Mouse (Mus musculus): ENCODE results near the gene Trim7. TPM values are rescaled to one million over a fixed set of nuclear protein-coding genes. Genes with fewer than 3 reads are reported as not detected.
"Not testable (repeated sequence)": the region's sequence is repeated elsewhere in the genome, so short reads cannot be mapped to it uniquely, and the experiment has no call there.

Trim7 gene
- total and polyA plus RNA-seq, 3 experiments: 18.2 to 27.9 (median 18.4) TPM

DNA sequence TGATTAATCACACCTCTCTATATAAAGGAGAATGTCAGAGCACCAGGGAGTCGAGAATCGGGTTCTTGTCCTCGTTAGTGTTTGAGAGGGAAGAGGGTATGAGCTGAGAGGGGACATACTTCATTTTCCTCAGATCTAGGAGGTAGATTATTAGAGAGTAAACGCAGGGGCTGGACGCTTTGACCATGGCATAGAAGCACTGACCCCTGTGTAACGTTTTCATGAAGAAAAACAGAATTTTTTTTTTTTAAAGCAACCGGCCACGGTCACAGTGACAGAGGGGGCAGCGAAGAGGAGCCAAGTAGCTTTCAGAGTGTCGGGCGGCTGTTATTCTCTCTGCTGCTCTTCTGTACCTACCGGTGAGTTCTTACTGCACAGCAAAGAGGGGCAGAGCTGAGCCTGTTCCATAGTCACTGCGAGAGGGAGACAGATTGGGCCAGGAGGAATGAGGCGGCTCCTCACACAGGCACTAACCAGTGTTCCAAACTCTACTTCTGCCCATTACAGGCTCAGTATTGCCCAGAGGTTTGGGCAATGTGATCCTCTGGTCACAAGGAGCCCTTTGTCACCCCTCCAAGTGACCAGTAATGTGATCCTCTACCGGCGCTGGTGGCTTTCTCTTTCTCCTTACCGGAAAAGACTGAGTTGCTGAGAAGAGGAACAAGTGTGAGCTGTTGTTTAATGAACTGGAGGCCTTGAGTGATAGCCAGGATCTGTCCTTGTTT is 46.0 kb downstream of the Trim7 start:
- intact Hi-C loops (cut with DNase I): loop anchor here (2.0 to 10.0 kb wide), 7 partner anchors 15 to 663 kb away; partner anchors contain the start of genes Btnl9 and Zfp62
- WGBS: under 1% methylated on average over 17 of the region's 17 CpGs
- H3K79me2 ChIP-seq (replicated peaks; ENCODE audit: control insufficient read depth, insufficient read depth, low read length): peaks cover 3% of the 10 kb centered on the region
- H3K27ac ChIP-seq: peak overlapping the region; percentile 96
- H3K4me1 ChIP-seq (ENCODE audit: control insufficient read depth, insufficient read depth, low read length): peaks cover 6% of the 10 kb centered on the region
- H3K4me3 ChIP-seq: peak overlapping the region; percentile 77
- peak; percentile 62 for TF ChIP-seq POLR2A (IDR thresholded peaks at IDR 0.05; ENCODE audit: insufficient read depth, low read depth, low read length)
- no peak for TF ChIP-seq EP300 (IDR thresholded peaks at IDR 0.05; ENCODE audit: insufficient read depth, low read depth, low read length)
- peak; percentile 73 to 74 for DNase-seq
- peaks cover 18% of the 10 kb centered on the region for H3K36me3 ChIP-seq (ENCODE audit: control insufficient read depth, insufficient read depth, low read length)
- no peaks in the 10 kb centered on the region for H3K27me3 ChIP-seq (ENCODE audit: control insufficient read depth, insufficient read depth, low read length)
- peak overlapping the region; percentile 84 for H3K9ac ChIP-seq (ENCODE audit: low read depth, low read length)

DNA sequence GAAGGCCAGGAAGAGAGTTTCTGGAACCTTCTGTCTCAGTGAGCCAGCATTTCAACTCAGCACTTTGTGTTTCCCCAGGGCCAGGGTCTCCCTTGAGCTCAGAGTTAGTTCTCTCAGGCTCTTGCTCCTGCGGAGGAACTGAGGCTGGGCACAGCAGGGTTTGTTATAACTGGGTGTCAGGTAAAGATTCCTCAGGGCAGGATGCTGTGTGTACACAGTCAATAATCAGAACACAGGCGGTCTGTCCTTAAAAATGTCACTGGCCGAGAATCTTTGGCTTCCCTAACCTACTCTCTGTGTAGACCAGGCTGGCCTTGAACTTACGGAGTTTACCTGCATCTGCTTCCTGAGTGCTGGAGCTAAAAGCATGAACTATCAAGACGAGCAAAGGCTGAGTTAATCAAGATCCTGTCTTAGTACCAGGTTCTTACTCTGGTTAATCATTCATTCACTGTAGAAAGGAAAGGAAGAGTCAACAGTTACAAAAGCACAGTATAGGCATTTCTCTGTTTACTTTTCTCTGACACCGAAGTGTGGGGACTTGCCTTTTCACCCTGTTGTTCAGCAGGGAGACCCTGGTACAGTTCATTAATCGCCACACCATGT is 46.9 kb downstream of the Trim7 start:
- Histone ChIP-seq H3K36me3 (ENCODE audit: control insufficient read depth, insufficient read depth, low read length) (peaks cover 15% of the 10 kb centered on the region), H3K4me1 (ENCODE audit: control insufficient read depth, insufficient read depth, low read length) (peaks cover 6% of the 10 kb centered on the region), H3K27ac (peak overlapping the region; percentile 96), H3K4me3 (peak overlapping the region; percentile 77; the same call in 1 of the 2 replicates), H3K79me2 (replicated peaks; ENCODE audit: control insufficient read depth, insufficient read depth, low read length) (peaks cover 3% of the 10 kb centered on the region), H3K27me3 (ENCODE audit: control insufficient read depth, insufficient read depth, low read length) (no peaks in the 10 kb centered on the region), H3K9ac (ENCODE audit: low read depth, low read length) (peak overlapping the region; percentile 84)
- 74% methylated on average over 7 of the region's 7 CpGs for WGBS
- DNase-seq: peak in 1 of 2 experiments; percentile 31
- TF ChIP-seq POLR2A (IDR thresholded peaks at IDR 0.05; ENCODE audit: insufficient read depth, low read depth, low read length): no peak
- no peak for TF ChIP-seq CTCF (IDR thresholded peaks at IDR 0.05)
- no peak for TF ChIP-seq EP300 (IDR thresholded peaks at IDR 0.05; ENCODE audit: insufficient read depth, low read depth, low read length)
- intact Hi-C loops (cut with DNase I): loop anchor here (5.0 to 10.0 kb wide), 5 partner anchors 215 to 662 kb away; partner anchors contain the start of genes Btnl9 and Zfp62

DNA sequence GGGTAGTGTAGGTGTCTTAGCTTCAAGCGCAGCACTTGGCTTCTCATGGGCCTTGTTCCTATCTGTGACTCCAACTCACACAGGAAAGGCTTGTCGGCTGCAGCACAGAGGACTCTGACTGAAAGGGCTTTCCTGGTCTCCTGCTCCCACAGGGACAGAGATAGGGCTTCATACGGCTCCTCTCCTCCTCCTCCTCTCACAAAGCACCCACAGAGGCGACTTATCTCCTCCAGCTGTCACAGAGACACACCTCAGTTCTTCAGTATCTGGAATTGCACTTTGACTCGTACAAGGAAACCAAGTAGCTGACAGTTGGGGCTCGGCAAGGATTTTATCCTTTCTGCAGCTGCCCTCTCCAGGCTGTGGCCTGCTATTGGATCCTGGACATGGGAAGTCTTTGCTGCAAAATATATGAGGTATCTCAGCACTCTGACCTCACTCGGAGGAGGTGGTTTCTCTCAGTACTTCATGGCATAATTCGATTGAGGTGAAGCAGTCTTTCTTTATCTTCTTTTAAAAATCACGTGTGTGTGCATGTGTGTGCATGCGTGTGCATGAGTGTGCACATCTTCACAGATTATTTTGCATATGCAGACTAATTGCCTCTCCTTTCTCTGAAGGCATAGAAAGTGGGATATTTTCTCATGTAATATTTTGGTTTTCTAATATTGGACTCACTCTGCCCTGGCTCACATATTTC is 47.8 kb downstream of the Trim7 start:
- H3K79me2 ChIP-seq (replicated peaks; ENCODE audit: control insufficient read depth, insufficient read depth, low read length): peaks cover 3% of the 10 kb centered on the region
- no peaks in the 10 kb centered on the region for H3K27me3 ChIP-seq (ENCODE audit: control insufficient read depth, insufficient read depth, low read length)
- peak overlapping the region; percentile 11 for H3K27ac ChIP-seq
- peak overlapping the region; percentile 2; the same call in 1 of the 2 replicates for H3K9ac ChIP-seq (ENCODE audit: low read depth, low read length)
- TF ChIP-seq EP300 (IDR thresholded peaks at IDR 0.05; ENCODE audit: insufficient read depth, low read depth, low read length) (no peak), CTCF (IDR thresholded peaks at IDR 0.05) (no peak), POLR2A (IDR thresholded peaks at IDR 0.05; ENCODE audit: insufficient read depth, low read depth, low read length) (no peak)
- peaks cover 13% of the 10 kb centered on the region for H3K36me3 ChIP-seq (ENCODE audit: control insufficient read depth, insufficient read depth, low read length)
- intact Hi-C loops (cut with DNase I): loop anchor here (1.0 to 10.0 kb wide), 7 partner anchors 119 to 661 kb away; partner anchors contain the start of genes Btnl9, Gm12185 and Zfp62
- no peak for DNase-seq
- H3K4me3 ChIP-seq: no peak overlapping the region
- H3K4me1 ChIP-seq (ENCODE audit: control insufficient read depth, insufficient read depth, low read length): peaks cover 6% of the 10 kb centered on the region
- 49% methylated on average over 10 of the region's 10 CpGs for WGBS

DNA sequence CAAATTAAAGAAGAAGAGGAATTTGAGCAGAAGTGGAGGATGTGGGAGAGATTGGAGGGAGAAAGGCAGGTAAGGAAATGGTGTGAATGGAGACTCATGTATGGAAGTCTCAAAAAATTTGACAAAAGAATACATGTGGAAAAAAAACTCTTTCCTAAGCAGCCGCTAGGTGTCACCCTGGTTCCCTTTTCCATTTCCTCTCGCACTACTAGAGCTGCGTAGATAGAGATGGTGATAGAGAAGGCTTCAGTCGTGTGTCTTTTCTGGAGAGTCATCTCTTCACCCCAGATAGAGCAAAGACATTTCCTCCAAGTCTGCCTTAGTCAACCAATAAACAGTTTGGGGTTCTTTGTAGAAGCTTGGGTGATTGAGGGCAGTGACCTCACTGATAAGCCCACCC is 48.5 kb downstream of the Trim7 start:
- Histone ChIP-seq H3K27me3 (ENCODE audit: control insufficient read depth, insufficient read depth, low read length) (no peaks in the 10 kb centered on the region), H3K4me1 (ENCODE audit: control insufficient read depth, insufficient read depth, low read length) (peaks cover 6% of the 10 kb centered on the region), H3K36me3 (ENCODE audit: control insufficient read depth, insufficient read depth, low read length) (peaks cover 11% of the 10 kb centered on the region), H3K9ac (ENCODE audit: low read depth, low read length) (no peak overlapping the region), H3K79me2 (replicated peaks; ENCODE audit: control insufficient read depth, insufficient read depth, low read length) (peaks cover 3% of the 10 kb centered on the region), H3K4me3 (no peak overlapping the region), H3K27ac (no peak overlapping the region; the same call in 1 of the 2 replicates)
- peak; percentile 49 to 50 for DNase-seq
- WGBS: 0% methylated on average over 4 of the region's 4 CpGs
- TF ChIP-seq CTCF (IDR thresholded peaks at IDR 0.05) (peak; percentile 90), POLR2A (IDR thresholded peaks at IDR 0.05; ENCODE audit: insufficient read depth, low read depth, low read length) (no peak), EP300 (IDR thresholded peaks at IDR 0.05; ENCODE audit: insufficient read depth, low read depth, low read length) (0 out of 2 replicates have a peak, but pooled peaks have one; percentile 27)
- intact Hi-C loops (cut with DNase I): loop anchor here (1.0 to 10.0 kb wide), 7 partner anchors 118 to 660 kb away; partner anchors contain the start of genes Btnl9, Gm12185 and Zfp62

DNA sequence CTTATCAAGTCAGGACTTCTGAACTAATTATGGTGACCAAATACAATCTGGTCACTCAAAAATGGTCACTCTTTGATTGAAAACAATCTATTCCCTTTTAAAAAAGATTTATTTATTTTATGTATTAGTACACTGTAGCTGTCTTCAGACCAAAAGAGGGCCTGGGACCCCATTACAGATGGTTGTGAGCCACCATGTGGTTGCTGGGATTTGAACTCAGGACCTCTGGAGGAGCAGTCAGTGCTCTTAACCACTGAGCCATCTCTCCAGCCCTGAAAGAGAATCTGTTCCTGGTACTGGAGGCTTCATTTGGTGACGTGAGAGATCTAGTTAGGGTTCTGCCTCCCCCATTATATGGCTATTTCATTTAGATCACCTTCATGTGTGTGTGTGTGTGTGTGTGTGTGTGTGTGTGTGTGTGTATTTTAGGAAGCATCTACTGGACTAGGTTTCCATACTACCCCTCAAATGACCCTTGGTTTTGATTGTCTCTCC is 49.5 kb downstream of the Trim7 start:
- H3K27ac ChIP-seq; H3K27me3 ChIP-seq (ENCODE audit: control insufficient read depth, insufficient read depth, low read length); H3K4me3 ChIP-seq; DNase-seq; H3K79me2 ChIP-seq (replicated peaks; ENCODE audit: control insufficient read depth, insufficient read depth, low read length); H3K9ac ChIP-seq (ENCODE audit: low read depth, low read length); H3K4me1 ChIP-seq (ENCODE audit: control insufficient read depth, insufficient read depth, low read length): not testable (repeated sequence)
- H3K36me3 ChIP-seq (ENCODE audit: control insufficient read depth, insufficient read depth, low read length): peaks cover 11% of the 10 kb centered on the region
- intact Hi-C loops (cut with DNase I): loop anchor here (10.0 kb wide), 1 partner anchor 659 kb away; no protein-coding TSS in a partner anchor
- WGBS: 88% methylated on average over 1 of the region's 1 CpGs

All from heart, adult 2 months (tissue).